Comparison of ENCODE assay signal across 19 mouse cellular contexts in the genomic region with DNA sequence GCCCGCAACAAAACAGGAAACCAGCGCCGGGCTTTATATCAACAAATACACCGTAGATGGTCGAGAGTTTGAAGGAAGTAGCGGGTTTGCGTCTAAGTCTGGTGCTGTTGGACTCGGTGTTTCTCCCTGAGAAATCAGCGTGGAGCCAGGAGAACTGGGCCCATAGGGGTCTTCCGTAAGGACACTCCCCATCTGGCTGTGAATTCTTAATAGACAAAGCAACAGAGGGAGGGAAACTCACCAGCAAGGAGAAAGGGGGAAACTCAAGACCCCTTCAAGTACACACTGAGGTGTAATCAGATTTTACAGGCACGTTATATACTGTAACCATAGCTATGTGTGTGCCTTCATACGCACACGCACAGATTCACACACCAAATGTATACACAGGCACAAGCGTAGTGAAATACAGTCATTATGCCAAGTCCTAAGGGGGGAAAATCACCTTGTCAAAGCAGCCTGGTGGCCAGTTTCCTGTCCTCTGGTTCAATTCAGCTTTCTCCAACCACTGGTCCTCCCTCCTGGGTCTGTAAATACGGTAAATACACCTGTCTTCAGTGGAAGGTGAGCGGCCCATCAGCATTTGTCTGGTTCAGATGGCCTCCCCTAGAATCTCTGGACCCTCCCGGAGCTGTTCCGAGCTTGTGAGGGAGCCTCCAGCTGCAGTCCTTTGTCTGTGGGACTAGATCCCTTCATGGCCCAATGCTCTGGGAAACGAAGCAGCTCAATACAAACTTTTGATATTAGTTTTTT. TPM values are rescaled to one million over a fixed set of nuclear protein-coding genes. Genes with fewer than 3 reads are reported as not detected.
DNase-seq lines count a peak whose midpoint lies in the region; ATAC-seq lines count a peak whose summit lies in the region.
"Had no signal": no experiment of that assay in that cellular context is flagged by ENCODE, and none has a peak within 500 bp of the region (broad histone marks: within the 10 kb centered on the region; RNA-seq: fewer than 3 reads in every experiment).

No protein-coding gene starts in this region.

- H3K4me2 ChIP-seq in kidney, embryonic 16.5 days (replicated peaks; ENCODE audit: low read depth, low read length), result no peak overlapping the region
- H3K4me2 ChIP-seq in limb, embryonic 13.5 days (replicated peaks), result peak overlapping the region; percentile 69
- H3K4me2 ChIP-seq: liver, embryonic 15.5 days; midbrain, embryonic 12.5 days; neural tube, embryonic 13.5 days had no signal

- H3K27ac ChIP-seq in kidney, embryonic 16.5 days (ENCODE audit: low read length), result no peak overlapping the region
- H3K27ac ChIP-seq in limb, embryonic 13.5 days, result peak overlapping the region; percentile 97
- H3K27ac ChIP-seq: left cerebral cortex, adult 2 months; liver, embryonic 15.5 days; midbrain, embryonic 12.5 days; neural tube, embryonic 13.5 days; stomach, postnatal 0 days had no signal

- no peak for ATAC-seq in kidney, embryonic 16.5 days (ENCODE audit: low FRiP score, low TSS enrichment)
- 0 out of 2 replicates have a peak, but pooled peaks have one; percentile 2 for ATAC-seq in limb, embryonic 13.5 days (ENCODE audit: low FRiP score, low read depth)
- no peak for ATAC-seq in activated CD4-positive, CD25-positive, alpha-beta regulatory T cell, adult 4 months
- ATAC-seq: CD4-positive, CD25-positive, alpha-beta regulatory T cell, adult 4 months; intestine, postnatal 0 days had no signal

- peak; percentile 26 for DNase-seq in kidney, adult 18-20 months
- DNase-seq in B cell, adult 2 months, result peak; percentile 15 to 30
- peak; percentile 53 for DNase-seq in embryo, embryonic 11 days
- DNase-seq in gastrocnemius, postnatal 25 days, result no peak
- DNase-seq: heart, postnatal 36 days; lung, postnatal 14 days; spleen, adult 18-20 months had no signal

- H3K36me3 ChIP-seq in kidney, embryonic 16.5 days (ENCODE audit: insufficient read depth, low read length), result no peaks in the 10 kb centered on the region
- no peaks in the 10 kb centered on the region for H3K36me3 ChIP-seq in limb, embryonic 13.5 days
- H3K36me3 ChIP-seq: liver, embryonic 15.5 days; midbrain, embryonic 12.5 days; neural tube, embryonic 13.5 days had no signal

- H3K4me3 ChIP-seq in kidney, embryonic 16.5 days (ENCODE audit: low read length), result no peak overlapping the region
- peak overlapping the region; percentile 95 for H3K4me3 ChIP-seq in limb, embryonic 13.5 days
- H3K4me3 ChIP-seq: left cerebral cortex, adult 2 months; liver, embryonic 15.5 days; midbrain, embryonic 12.5 days; neural tube, embryonic 13.5 days had no signal

- no peak overlapping the region for H3K9ac ChIP-seq in kidney, embryonic 16.5 days (replicated peaks; ENCODE audit: low read length)
- H3K9ac ChIP-seq in limb, embryonic 13.5 days, result peak overlapping the region; percentile 100
- H3K9ac ChIP-seq: liver, embryonic 15.5 days; midbrain, embryonic 12.5 days; neural tube, embryonic 13.5 days had no signal

- H3K27me3 ChIP-seq in kidney, embryonic 16.5 days (ENCODE audit: insufficient read depth, low read length), result peaks cover 93% of the 10 kb centered on the region
- H3K27me3 ChIP-seq in limb, embryonic 13.5 days, result peaks cover 54% of the 10 kb centered on the region

- no peaks in the 10 kb centered on the region for H3K9me3 ChIP-seq in kidney, embryonic 16.5 days (ENCODE audit: low read length)
- H3K9me3 ChIP-seq in limb, embryonic 13.5 days, result no peaks in the 10 kb centered on the region
- H3K9me3 ChIP-seq: liver, embryonic 15.5 days; midbrain, embryonic 12.5 days; neural tube, embryonic 13.5 days had no signal

- H3K4me1 ChIP-seq in kidney, embryonic 16.5 days (ENCODE audit: insufficient read depth, low read length), result 0 out of 2 replicates have a peak, but pooled peaks cover 6% of the 10 kb centered on the region
- peaks cover 56% of the 10 kb centered on the region for H3K4me1 ChIP-seq in limb, embryonic 13.5 days
- H3K4me1 ChIP-seq: liver, embryonic 15.5 days; midbrain, embryonic 12.5 days; neural tube, embryonic 13.5 days had no signal

- 2% methylated on average over 19 of the region's 19 CpGs for WGBS in kidney, embryonic 16.5 days
- 2% methylated on average over 19 of the region's 19 CpGs for WGBS in limb, embryonic 13.5 days

RNA-seq across cellular contexts. Expression of a gene that starts 5.4 kb away (rescaled TPM):
- polyA plus RNA-seq in kidney, embryonic 16.5 days (2015; fragmentation: Nextera tagmentation; extraction: Ambion mirVana), result 0.15 TPM in 2 replicates
- 24.5 and 27.7 TPM in 2 replicates for polyA plus RNA-seq in limb, embryonic 13.5 days (2015; fragmentation: Nextera tagmentation; extraction: Ambion mirVana)
- 1 to 10 TPM in 1 of 2 experiments, under 1 TPM in 1; 0.48 to 2.1 TPM for total RNA-seq in gastrocnemius, postnatal 25 days (2021)
- not detected for polyA plus RNA-seq in activated CD4-positive, CD25-positive, alpha-beta regulatory T cell, adult 4 months (2017; shearing (Covaris generic))
- total RNA-seq: common myeloid progenitor, adult 5-6 weeks; heart, postnatal 36 days; layer of hippocampus, adult 18-20 months; left cerebral cortex, adult 2 months had no signal
- polyA plus RNA-seq: CD4-positive, CD25-positive, alpha-beta regulatory T cell, adult 4 months; intestine, postnatal 0 days; liver, embryonic 15.5 days; midbrain, embryonic 12.5 days; stomach, postnatal 0 days had no signal

RNA-seq across cellular contexts. Expression of a gene that starts 20.5 kb away (rescaled TPM):
- polyA plus RNA-seq in kidney, embryonic 16.5 days (2015; fragmentation: Nextera tagmentation; extraction: Ambion mirVana), result 27.9 and 31.8 TPM in 2 replicates
- polyA plus RNA-seq in limb, embryonic 13.5 days (2015; fragmentation: Nextera tagmentation; extraction: Ambion mirVana), result 44.5 and 55.0 TPM in 2 replicates
- total RNA-seq in gastrocnemius, postnatal 25 days (2021), result 1 to 10 TPM; 1.4 to 1.8 TPM
- polyA plus RNA-seq in activated CD4-positive, CD25-positive, alpha-beta regulatory T cell, adult 4 months (2017; shearing (Covaris generic)), result not detected
- total RNA-seq: common myeloid progenitor, adult 5-6 weeks; heart, postnatal 36 days; layer of hippocampus, adult 18-20 months; left cerebral cortex, adult 2 months had no signal
- polyA plus RNA-seq: CD4-positive, CD25-positive, alpha-beta regulatory T cell, adult 4 months; liver, embryonic 15.5 days; midbrain, embryonic 12.5 days; stomach, postnatal 0 days had no signal

RNA-seq across cellular contexts. Expression of a gene that starts 25.4 kb away (rescaled TPM):
- 147 and 154 TPM in 2 replicates for polyA plus RNA-seq in kidney, embryonic 16.5 days (2015; fragmentation: Nextera tagmentation; extraction: Ambion mirVana)
- polyA plus RNA-seq in limb, embryonic 13.5 days (2015; fragmentation: Nextera tagmentation; extraction: Ambion mirVana), result 191 and 207 TPM in 2 replicates
- total RNA-seq in gastrocnemius, postnatal 25 days (2021), result 10 to 100 TPM; 14.8 to 18.4 TPM
- not detected for polyA plus RNA-seq in activated CD4-positive, CD25-positive, alpha-beta regulatory T cell, adult 4 months (2017; shearing (Covaris generic))
- total RNA-seq: heart, postnatal 36 days; layer of hippocampus, adult 18-20 months; left cerebral cortex, adult 2 months had no signal
- polyA plus RNA-seq: CD4-positive, CD25-positive, alpha-beta regulatory T cell, adult 4 months; midbrain, embryonic 12.5 days; stomach, postnatal 0 days had no signal

RNA-seq across cellular contexts. Expression of a gene that starts 35.2 kb away (rescaled TPM):
- 56.6 and 56.8 TPM in 2 replicates for polyA plus RNA-seq in kidney, embryonic 16.5 days (2015; fragmentation: Nextera tagmentation; extraction: Ambion mirVana)
- 58.3 and 63.5 TPM in 2 replicates for polyA plus RNA-seq in limb, embryonic 13.5 days (2015; fragmentation: Nextera tagmentation; extraction: Ambion mirVana)
- total RNA-seq in gastrocnemius, postnatal 25 days (2021), result 10 to 100 TPM in 1 of 2 experiments, 1 to 10 TPM in 1; 5.7 to 13.5 TPM
- under 1 TPM in 1 of 2 experiments, not detected in 1; 0.11 TPM for polyA plus RNA-seq in activated CD4-positive, CD25-positive, alpha-beta regulatory T cell, adult 4 months (2017; shearing (Covaris generic))
- total RNA-seq: heart, postnatal 36 days; layer of hippocampus, adult 18-20 months; left cerebral cortex, adult 2 months had no signal
- polyA plus RNA-seq: midbrain, embryonic 12.5 days had no signal

RNA-seq across cellular contexts. Expression of a gene that starts 44.4 kb away (rescaled TPM):
- 25.7 and 27.5 TPM in 2 replicates for polyA plus RNA-seq in kidney, embryonic 16.5 days (2015; fragmentation: Nextera tagmentation; extraction: Ambion mirVana)
- 11.8 and 13.1 TPM in 2 replicates for polyA plus RNA-seq in limb, embryonic 13.5 days (2015; fragmentation: Nextera tagmentation; extraction: Ambion mirVana)
- total RNA-seq in gastrocnemius, postnatal 25 days (2021), result 1 to 10 TPM; 4.7 to 5.5 TPM
- not detected for polyA plus RNA-seq in activated CD4-positive, CD25-positive, alpha-beta regulatory T cell, adult 4 months (2017; shearing (Covaris generic))
- total RNA-seq: left cerebral cortex, adult 2 months had no signal
- polyA plus RNA-seq: CD4-positive, CD25-positive, alpha-beta regulatory T cell, adult 4 months; midbrain, embryonic 12.5 days had no signal

Comparison
In these comparisons a context has a peak if more than half of its experiments do, and no peak if none do; other contexts are left out.
1. RNA of a gene that starts 5.4 kb away (polyA plus RNA-seq): 24.5 to 27.7 TPM in limb, embryonic 13.5 days; 0.15 TPM in kidney, embryonic 16.5 days and not detected in activated CD4-positive, CD25-positive, alpha-beta regulatory T cell, adult 4 months; every median in the first group is over 10 times any median in the second.
2. RNA of a gene that starts 20.5 kb away (polyA plus RNA-seq): 44.5 to 55.0 TPM in limb, embryonic 13.5 days and 27.9 to 31.8 TPM in kidney, embryonic 16.5 days; not detected in activated CD4-positive, CD25-positive, alpha-beta regulatory T cell, adult 4 months; every median in the first group is over 10 times any median in the second.
3. RNA of a gene that starts 25.4 kb away (polyA plus RNA-seq): 191 to 207 TPM in limb, embryonic 13.5 days and 147 to 154 TPM in kidney, embryonic 16.5 days; not detected in activated CD4-positive, CD25-positive, alpha-beta regulatory T cell, adult 4 months; every median in the first group is over 100 times any median in the second.